Mouse (Mus musculus) spleen, adult 10 weeks (tissue): ENCODE measurements around the gene Htr2a. TPM values are rescaled to one million over a fixed set of nuclear protein-coding genes. Genes with fewer than 3 reads are reported as not detected.

ENCODE experiments used
- polyA plus RNA-seq: library from polyadenylated mRNA; stranded (reverse); fragments of 350-450 nt; fragmentation: Illumina TruSeq; extraction: RNeasy Lipid Tissue Mini Kit (QIAGEN cat#74804); gene quantifications from one replicate; pipeline ENCODE4 v1.2.3, GENCODE M21; 2015; ENCODE audit warnings: low replicate concordance; ENCODE audit not compliant: insufficient read depth

Gene Htr2a
- 0.14 TPM for polyA plus RNA-seq

GRCm38 (mm10) chr14:74640819-74641381, at the start of gene Htr2a:
TSS of gene Htr2a (plus strand) at chr14:74640840.

DNA sequence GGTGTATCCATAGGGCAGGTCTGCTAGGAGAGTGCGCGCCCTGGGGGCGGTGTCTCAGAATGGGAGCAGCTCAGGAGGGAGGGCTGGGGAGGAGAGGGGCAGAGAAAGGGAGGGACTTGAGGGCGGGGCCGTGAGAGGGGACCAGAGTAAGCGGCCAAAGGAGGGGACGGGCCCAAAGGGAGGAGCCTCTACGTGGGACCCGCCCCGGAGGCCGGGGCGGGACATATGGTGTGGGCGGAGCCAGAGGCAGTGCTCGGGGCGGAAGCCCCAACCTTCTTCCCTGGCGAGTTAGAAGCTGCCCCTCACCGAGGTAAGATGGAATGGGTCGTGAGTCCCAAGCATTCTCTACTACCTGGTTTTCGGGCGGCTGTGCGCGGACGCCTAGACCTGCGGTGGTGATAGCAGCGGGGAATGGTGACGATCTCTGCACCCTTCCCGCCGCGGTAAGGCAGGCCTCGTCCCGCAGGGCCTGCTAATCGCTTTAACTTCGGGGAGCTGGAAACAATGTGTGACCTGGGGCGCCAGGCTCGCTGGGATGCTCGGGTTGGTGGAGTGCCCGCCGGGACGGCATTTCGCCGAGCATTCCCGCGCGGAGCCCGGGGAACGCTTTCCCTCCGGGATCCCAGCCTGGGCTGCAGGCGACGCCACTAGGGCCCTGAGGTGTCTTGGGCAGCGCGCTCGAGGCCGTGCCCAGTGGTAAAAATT, 91.6 kb downstream of the Htr2a start, which contains the start of gene Esd:
Esd (plus strand) TSS at position 219 of the 705 bp plus-strand sequence.

Other genes starting within 250 kb of the Htr2a start
- 202 TPM for gene Esd, start 91.5 kb downstream of the Htr2a start, polyA plus RNA-seq